Mouse (Mus musculus) Patski (cell line): Measurements from ENCODE around the gene Cntnap2. TPM values are rescaled to one million over a fixed set of nuclear protein-coding genes. Genes with fewer than 3 reads are reported as not detected.

Source experiments
- ATAC-seq: fragments of 100-300 bp; one replicate; pipeline ENCODE4 v1.8.0; 2021
- CTCF ChIA-PET: fragments of 350-600 bp; sonication (Branson Sonifier 250); formaldehyde crosslinking; loops from one replicate; lab custom pipeline; 2022; ENCODE audit warnings: inconsistent platforms; lab: Charles Lee
- POLR2A ChIA-PET: fragments of 350-600 bp; sonication (Branson Sonifier 250); formaldehyde crosslinking; loops from one replicate; lab custom pipeline; 2022; ENCODE audit warnings: antibody characterized with exemption, inconsistent platforms; lab: Charles Lee
- DNase-seq: peaks from one replicate; pipeline ENCODE4 v3.0.0-alpha.2; 2011; ENCODE audit warnings: low read depth, low spot score
- H3K27me3 ChIP-seq: fragments of 371-371 bp; one replicate; pipeline ENCODE4 v1.5.1; 2021
- CTCF ChIP-seq: fragments of 100-300 bp; IDR thresholded peaks from one replicate; pipeline ENCODE4 v1.5.1; 2021
- in situ Hi-C: fragments of 300-500 bp; cut with MboI; formaldehyde crosslinking; loops from 3 replicates; pipeline ENCODE4 v1.11.1; 2018; ENCODE audit warnings: low pct_unique_long_range_greater_than_20kb, mixed read lengths
- polyA plus RNA-seq: library from polyadenylated mRNA; unstranded; gene quantifications from one replicate; pipeline ENCODE4 v1.2.3, GENCODE M21; 2021

The Cntnap2 gene
- polyA plus RNA-seq, 1 experiment from 2014 or later = 0.01 TPM

DNA sequence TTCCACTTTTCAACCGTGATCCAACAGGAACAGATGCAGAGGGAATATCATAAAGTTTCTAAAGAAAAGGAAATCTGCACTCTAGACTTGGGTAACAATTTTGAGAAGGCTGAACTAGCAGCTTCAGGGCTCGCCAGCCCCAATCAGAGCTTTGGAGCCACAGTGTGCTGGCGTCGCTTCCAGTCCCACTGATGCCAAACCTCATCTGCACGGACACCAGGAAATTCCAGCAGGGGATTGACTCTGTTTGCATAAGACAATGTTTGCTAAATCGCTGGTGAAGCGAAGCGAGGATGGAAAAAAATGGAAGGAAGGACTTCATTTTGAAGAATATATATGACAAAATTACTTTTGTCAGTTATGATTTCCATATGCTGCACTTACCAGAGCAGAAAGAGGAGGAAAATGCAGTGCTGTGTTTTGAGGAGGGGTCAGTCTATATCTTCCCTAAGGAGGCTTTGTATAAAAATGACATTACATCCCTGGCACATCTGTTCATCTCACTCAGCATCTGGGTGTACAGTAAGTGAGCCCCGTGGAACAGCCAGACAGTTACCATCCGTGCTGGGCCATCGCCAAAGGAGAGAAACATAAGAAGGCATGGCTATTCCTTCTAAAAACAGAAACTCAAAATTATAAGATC lies 2245.8 kb downstream of the Cntnap2 start:
- in situ Hi-C loops = no loop called here
- CTCF ChIA-PET = no interaction called here

DNA sequence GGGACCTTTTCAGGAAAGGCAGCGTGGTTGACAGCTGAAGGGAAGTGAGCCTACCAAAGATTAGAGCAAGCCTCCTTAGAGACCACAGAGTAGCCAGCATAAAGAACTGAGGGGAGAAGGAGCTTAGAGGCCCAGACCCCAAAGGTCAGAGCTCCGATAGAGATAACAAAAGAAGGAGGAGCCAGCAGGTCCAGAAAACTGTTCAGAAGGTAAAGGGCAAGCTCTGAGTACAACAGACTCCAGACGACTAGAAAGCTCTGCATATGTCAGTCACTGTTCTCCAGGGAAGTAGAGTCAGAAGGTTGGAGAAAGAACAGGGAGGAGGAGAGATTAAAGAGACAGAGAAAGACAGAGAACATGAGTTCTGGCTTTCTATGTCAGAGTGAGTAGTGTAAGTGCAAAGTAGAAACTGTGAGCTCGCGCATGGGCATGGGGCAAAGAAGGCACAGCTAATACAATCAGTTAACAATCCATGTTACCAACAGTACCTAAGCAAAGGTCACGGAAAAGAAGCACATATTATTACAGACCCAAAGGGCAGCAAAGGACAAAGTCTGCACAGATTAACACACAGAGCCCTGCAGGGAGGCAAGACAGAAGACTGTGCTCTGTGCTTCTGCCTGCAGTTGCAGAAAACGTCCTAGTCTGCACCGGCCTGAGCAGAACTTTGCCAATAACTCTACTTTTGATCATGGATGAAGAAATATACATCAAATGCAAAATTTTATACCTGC lies 2247.1 kb downstream of the Cntnap2 start:
- ChIA-PET POLR2A (no interaction called here), CTCF (interaction anchor here (1.2 kb wide), 1 partner anchor 16 kb away, joined by 3 read pairs; no protein-coding TSS in a partner anchor)
- H3K27me3 ChIP-seq = peaks cover 36% of the 10 kb centered on the region
- no peak for TF ChIP-seq CTCF
- DNase-seq (no peak), ATAC-seq (no peak)
- in situ Hi-C loops = no loop called here

More for the DNA sequence above, 2245.8 kb downstream of the Cntnap2 start:
- TF ChIP-seq CTCF = no peak
- POLR2A ChIA-PET = no interaction called here
- DNase-seq (no peak), ATAC-seq (no peak)
- peaks cover 45% of the 10 kb centered on the region for H3K27me3 ChIP-seq

DNA sequence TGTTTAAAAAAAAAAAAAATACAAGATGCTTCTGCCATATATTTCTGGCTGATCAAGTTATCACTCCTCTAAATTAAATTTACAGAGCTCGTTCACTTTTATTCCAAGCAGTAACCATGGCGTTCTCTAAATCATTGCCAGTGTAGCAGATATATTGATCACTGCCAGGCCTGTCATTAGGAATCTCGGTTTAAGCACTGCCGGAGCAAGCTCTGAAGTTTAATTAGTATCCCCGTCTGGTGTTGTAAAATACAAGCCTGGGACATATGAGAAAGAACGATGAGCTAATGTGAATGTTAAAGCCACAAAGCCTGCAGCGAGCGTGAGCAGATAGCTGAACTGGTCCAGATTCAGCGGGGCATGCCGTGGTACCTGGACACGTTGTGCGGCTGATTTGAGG lies 2247.8 kb downstream of the Cntnap2 start:
- no peak for DNase-seq
- in situ Hi-C loops = no loop called here
- no peak for ATAC-seq
- no peak for TF ChIP-seq CTCF
- H3K27me3 ChIP-seq = peaks cover 38% of the 10 kb centered on the region
- ChIA-PET CTCF (interaction anchor here (1.2 kb wide), 1 partner anchor 17 kb away, joined by 3 read pairs; no protein-coding TSS in a partner anchor), POLR2A (no interaction called here)

- peak; percentile 50 for TF ChIP-seq CTCF
- peaks cover 7% of the 10 kb centered on the region for H3K27me3 ChIP-seq
- ATAC-seq = no peak
- in situ Hi-C loops = loop anchor here (10.0 kb wide), 1 partner anchor 310 kb away; no protein-coding TSS in a partner anchor
- no peak for DNase-seq
- ChIA-PET CTCF (interaction anchor here (1.0 to 1.4 kb wide), 3 partner anchors 40 to 332 kb away, joined by 3 to 5 read pairs (median 4); no protein-coding TSS in a partner anchor), POLR2A (interaction anchor here (0.6 kb wide), 1 partner anchor 15 kb away, joined by 4 read pairs; no protein-coding TSS in a partner anchor)
Measured at GRCm38 (mm10) chr6:47314507-47315334, 2255.6 kb downstream of the Cntnap2 start.

GRCm38 (mm10) chr6:47315454-47315853 lies 2256.3 kb downstream of the Cntnap2 start:
- in situ Hi-C loops = loop anchor here (10.0 kb wide), 1 partner anchor 309 kb away; no protein-coding TSS in a partner anchor
- no peak for ATAC-seq
- no peak for DNase-seq
- no peak for TF ChIP-seq CTCF
- H3K27me3 ChIP-seq = peaks cover 7% of the 10 kb centered on the region
- POLR2A ChIA-PET = interaction anchor here (0.6 to 0.7 kb wide), 2 partner anchors 12 to 14 kb away, joined by 4 read pairs; no protein-coding TSS in a partner anchor
- CTCF ChIA-PET = interaction anchor here (1.0 to 1.4 kb wide), 3 partner anchors 39 to 332 kb away, joined by 3 to 5 read pairs (median 4); no protein-coding TSS in a partner anchor

DNA sequence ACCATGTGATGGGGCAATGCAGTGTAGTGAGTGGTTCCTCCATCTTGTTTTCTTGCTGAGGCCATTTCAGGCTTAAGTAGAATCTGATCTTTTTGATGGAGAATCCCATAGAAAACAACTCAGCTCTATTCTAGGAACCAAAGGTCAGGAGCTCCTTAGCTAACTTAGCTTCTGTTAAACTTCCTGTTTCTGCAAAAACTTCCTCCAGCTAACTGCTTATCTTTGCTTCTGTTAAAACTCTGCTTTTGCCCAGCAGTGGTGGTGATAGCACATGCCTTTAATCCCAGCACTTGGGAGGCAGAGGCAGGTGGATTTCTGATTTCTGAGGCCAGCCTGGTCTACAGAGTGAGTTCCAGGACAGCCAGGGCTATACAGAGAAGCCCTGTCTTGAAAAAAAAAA lies 2258.1 kb downstream of the Cntnap2 start:
- DNase-seq (no peak), ATAC-seq (no peak)
- H3K27me3 ChIP-seq = no peaks in the 10 kb centered on the region
- TF ChIP-seq CTCF = no peak
- ChIA-PET POLR2A (no interaction called here), CTCF (no interaction called here)
- in situ Hi-C loops = loop anchor here (10.0 kb wide), 1 partner anchor 308 kb away; no protein-coding TSS in a partner anchor

GRCm38 (mm10) chr6:47318705-47319104 lies 2259.5 kb downstream of the Cntnap2 start:
- ATAC-seq = no peak
- CTCF ChIA-PET = interaction anchor here (2.2 kb wide), 1 partner anchor 328 kb away, joined by 7 read pairs; no protein-coding TSS in a partner anchor
- no peak for DNase-seq
- no peak for TF ChIP-seq CTCF
- POLR2A ChIA-PET = no interaction called here
- H3K27me3 ChIP-seq = no peaks in the 10 kb centered on the region
- in situ Hi-C loops = loop anchor here (10.0 kb wide), 1 partner anchor 306 kb away; no protein-coding TSS in a partner anchor

GRCm38 (mm10) chr6:47319309-47319983 lies 2260.3 kb downstream of the Cntnap2 start:
- CTCF ChIA-PET = interaction anchor here (2.2 kb wide), 1 partner anchor 327 kb away, joined by 7 read pairs; no protein-coding TSS in a partner anchor
- in situ Hi-C loops = loop anchor here (10.0 kb wide), 1 partner anchor 305 kb away; no protein-coding TSS in a partner anchor
- no peak for DNase-seq
- H3K27me3 ChIP-seq = no peaks in the 10 kb centered on the region
- POLR2A ChIA-PET = no interaction called here
- ATAC-seq = no peak
- no peak for TF ChIP-seq CTCF

DNA sequence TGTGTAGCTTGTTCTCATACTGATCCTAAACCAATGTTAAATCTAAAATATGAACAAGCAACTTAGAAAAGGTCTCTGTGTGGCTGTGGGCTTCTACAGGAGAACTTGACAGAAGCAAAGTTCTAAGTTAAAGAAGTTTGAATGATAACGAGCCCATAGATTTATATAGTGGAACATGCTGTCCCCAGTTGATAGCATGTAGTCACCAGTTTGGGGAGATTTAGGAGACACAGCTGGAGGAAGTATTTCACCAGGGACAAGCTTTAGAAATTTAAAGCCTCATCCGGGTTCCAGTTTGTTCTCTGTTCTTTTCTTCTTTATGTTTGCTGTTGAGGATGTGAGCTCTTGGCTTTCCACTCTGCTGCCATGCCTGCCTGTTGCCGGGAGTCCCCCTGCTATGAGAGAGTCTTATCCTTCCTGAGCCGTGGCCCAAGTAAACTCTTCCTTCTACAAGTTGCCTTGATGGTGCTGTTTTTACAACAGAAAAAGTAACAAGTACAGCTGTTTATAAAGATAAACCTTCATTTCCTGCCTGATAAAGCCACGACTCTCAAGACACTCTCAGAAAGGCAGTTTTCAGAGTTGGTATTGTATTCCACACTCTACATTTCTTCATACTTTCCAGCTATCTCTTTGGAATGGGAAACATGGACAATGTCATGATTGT lies 2264.1 kb downstream of the Cntnap2 start:
- no peak for TF ChIP-seq CTCF
- in situ Hi-C loops = no loop called here
- no peaks in the 10 kb centered on the region for H3K27me3 ChIP-seq
- POLR2A ChIA-PET = no interaction called here
- CTCF ChIA-PET = no interaction called here
- DNase-seq = no peak
- no peak for ATAC-seq
